Mouse (Mus musculus): ENCODE data around the gene Rln3.

DNA sequence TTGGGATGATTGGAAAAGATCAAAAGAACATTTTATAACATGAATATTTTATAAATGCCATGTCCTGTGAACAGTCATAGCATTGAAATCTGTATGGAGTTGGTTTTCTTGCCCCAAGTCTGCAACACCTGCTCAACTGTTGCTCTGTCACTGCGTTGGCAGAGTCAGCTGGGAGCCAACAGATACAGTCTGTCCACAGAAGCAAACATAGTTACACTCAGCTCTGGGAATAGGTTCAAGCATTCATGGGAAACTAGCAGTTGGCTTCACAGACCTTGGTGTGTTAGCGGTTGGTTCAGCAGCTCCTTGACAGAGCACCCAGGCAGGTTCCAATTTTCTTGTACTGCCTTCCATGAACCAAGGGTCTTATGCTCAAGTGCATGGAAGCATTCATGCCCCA lies 25.9 kb upstream of the Rln3 start:
- no peak for TF ChIP-seq CTCF (IDR thresholded peaks at IDR 0.05; ENCODE audit: control insufficient read depth, insufficient read depth, low read length)
- no peak for TF ChIP-seq POLR2A (IDR thresholded peaks at IDR 0.05; ENCODE audit: borderline replicate concordance, control insufficient read depth, low read depth, low read length)
